Mouse (Mus musculus) hindbrain, embryonic 12.5 days (tissue): ENCODE data around the gene Vav2. TPM values are rescaled to one million over a fixed set of nuclear protein-coding genes. Genes with fewer than 3 reads are reported as not detected.
A peak's percentile ranks its signal among the peaks of the same experiment; 100 is the strongest.

Experiments
- ATAC-seq: fragments of 200-750 bp; cut with Nextera tagmentation; 2 replicates; pipeline ENCODE4 v1.8.0; 2017; ENCODE audit warnings: moderate TSS enrichment; ENCODE audit not compliant: low FRiP score
- H3K27ac ChIP-seq: fragments of 300-500 bp; sonication (generic); 2 replicates; pipeline ENCODE4 v1.5.1; 2016; ENCODE audit warnings: mild to moderate bottlenecking
- H3K27me3 ChIP-seq: fragments of 300-500 bp; sonication (generic); 2 replicates; pipeline ENCODE4 v1.6.1; 2016; ENCODE audit warnings: mild to moderate bottlenecking
- H3K36me3 ChIP-seq: fragments of 300-500 bp; sonication (generic); 2 replicates; pipeline ENCODE4 v1.6.1; 2016; ENCODE audit warnings: mild to moderate bottlenecking
- H3K4me1 ChIP-seq: fragments of 300-500 bp; sonication (generic); 2 replicates; pipeline ENCODE4 v1.6.1; 2016
- H3K4me2 ChIP-seq: fragments of 300-500 bp; sonication (generic); replicated peaks from 2 replicates; pipeline ENCODE4 v1.6.1; 2016; ENCODE audit warnings: mild to moderate bottlenecking
- H3K4me3 ChIP-seq: fragments of 300-500 bp; sonication (generic); 2 replicates; pipeline ENCODE4 v1.5.1; 2016; ENCODE audit warnings: mild to moderate bottlenecking
- H3K9ac ChIP-seq: fragments of 300-500 bp; sonication (generic); 2 replicates; pipeline ENCODE4 v1.6.1; 2016; ENCODE audit warnings: mild to moderate bottlenecking, moderate library complexity
- H3K9me3 ChIP-seq: fragments of 300-500 bp; sonication (generic); replicated peaks from 2 replicates; pipeline ENCODE4 v1.6.1; 2016; ENCODE audit warnings: mild to moderate bottlenecking
- WGBS: fragments of 180-500 bp; shearing (Covaris S2); methylation state at CpG from one replicate; pipeline ENCODE4 v1.1.7; 2016; 5-methylcytosine and 5-hydroxymethylcytosine counted together
- polyA plus RNA-seq: library from polyadenylated mRNA; unstranded; fragments of >200 nt; fragmentation: Nextera tagmentation; extraction: Ambion mirVana; gene quantifications from 2 replicates; pipeline ENCODE4 v1.2.1, GENCODE M21; 2016

Gene Vav2
- polyA plus RNA-seq, 1 experiment from 2014 or later: 23.0 TPM

- no peak for ATAC-seq
- Histone ChIP-seq H3K4me2 (no peak overlapping the region), H3K4me3 (no peak overlapping the region), H3K9ac (no peak overlapping the region), H3K36me3 (0 out of 2 replicates have a peak, but pooled peaks cover 6% of the 10 kb centered on the region), H3K27ac (no peak overlapping the region), H3K4me1 (peaks cover 43% of the 10 kb centered on the region), H3K27me3 (no peaks in the 10 kb centered on the region), H3K9me3 (no peaks in the 10 kb centered on the region)
- WGBS: 93% methylated on average over 2 of the region's 2 CpGs
Measured at GRCm38 (mm10) chr2:27400083-27400482, 26.8 kb downstream of the Vav2 start.

DNA sequence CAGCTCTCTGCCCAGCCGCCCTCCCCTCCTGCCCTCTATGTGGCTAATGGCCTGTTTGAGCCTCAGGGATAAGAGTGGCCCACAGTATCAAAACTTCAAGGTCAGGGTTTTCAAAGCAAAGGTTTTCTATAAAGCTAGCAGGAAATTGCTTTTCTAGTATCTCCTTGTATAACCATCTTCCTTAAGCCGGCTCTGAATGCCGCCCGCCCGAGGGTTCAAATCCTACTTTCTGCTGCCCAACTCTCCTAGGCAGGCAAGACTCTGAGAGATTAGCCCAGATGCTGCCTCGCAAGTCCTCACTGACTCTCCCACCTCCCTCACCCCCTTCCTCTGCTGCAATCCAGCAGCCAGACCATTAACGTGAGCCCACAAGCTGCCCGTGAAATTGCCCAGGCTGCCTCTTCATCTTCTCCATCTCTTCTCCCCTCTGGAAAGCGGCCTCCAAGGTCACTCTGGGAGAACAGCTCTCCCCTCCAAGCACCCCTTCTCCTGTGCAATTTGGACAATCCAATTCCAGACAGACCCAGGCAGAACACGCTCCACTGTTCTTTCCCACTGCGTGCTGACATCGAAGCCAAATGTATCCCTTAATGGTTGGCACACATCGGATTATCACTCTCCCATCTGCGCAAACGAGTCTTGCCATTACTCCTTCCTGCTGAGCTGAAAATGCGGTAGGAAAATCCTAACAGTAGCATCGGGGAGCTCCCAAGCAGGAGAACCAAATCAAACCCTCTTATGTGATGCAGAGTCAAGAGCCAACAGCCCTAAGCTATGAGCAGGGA lies 30.0 kb downstream of the Vav2 start:
- WGBS: 66% methylated on average over 17 of the region's 17 CpGs
- 0 out of 2 replicates have a peak, but pooled peaks cover 6% of the 10 kb centered on the region for H3K36me3 ChIP-seq
- no peak overlapping the region for H3K4me3 ChIP-seq
- H3K4me2 ChIP-seq: no peak overlapping the region
- no peak overlapping the region; the same call in 1 of the 2 replicates for H3K9ac ChIP-seq
- H3K27ac ChIP-seq: peak overlapping the region; percentile 52; the same call in 1 of the 2 replicates
- no peak for ATAC-seq
- no peaks in the 10 kb centered on the region for H3K9me3 ChIP-seq
- no peaks in the 10 kb centered on the region for H3K27me3 ChIP-seq
- H3K4me1 ChIP-seq: peaks cover 56% of the 10 kb centered on the region

DNA sequence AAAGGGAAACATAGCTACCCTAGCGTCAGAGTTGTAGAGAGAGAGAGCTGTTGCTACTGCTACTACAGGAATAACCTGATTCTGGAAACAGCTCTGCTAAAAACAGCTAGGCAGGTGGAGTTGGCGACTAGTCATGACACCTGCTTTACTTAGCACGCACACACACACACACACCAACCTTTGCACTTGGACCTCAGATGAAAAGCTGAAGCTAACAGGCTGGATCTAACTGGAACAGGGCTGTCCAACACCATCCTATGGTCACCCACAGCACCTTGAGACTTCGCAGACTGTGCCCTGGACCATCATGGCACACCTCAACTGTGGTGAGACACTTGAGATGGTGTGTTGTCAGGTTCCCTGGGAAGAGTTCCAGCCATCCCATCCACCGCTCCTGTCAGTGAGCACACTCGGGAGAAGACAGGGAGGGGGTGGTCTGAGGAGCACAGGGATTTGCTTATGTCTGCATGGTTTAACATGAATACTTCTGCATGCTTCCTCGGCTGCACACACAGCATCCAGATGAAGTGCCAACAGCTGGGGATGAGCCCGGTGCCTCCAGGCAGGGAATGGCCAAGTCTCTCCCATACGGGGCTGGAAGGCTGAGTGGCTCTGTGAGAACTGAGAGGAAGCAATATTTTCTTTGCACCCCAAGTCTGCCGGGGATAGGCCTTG lies 32.5 kb downstream of the Vav2 start:
- Histone ChIP-seq H3K27ac (no peak overlapping the region), H3K9ac (no peak overlapping the region), H3K4me3 (no peak overlapping the region), H3K9me3 (no peaks in the 10 kb centered on the region), H3K36me3 (0 out of 2 replicates have a peak, but pooled peaks cover 3% of the 10 kb centered on the region), H3K4me2 (no peak overlapping the region), H3K4me1 (peaks cover 81% of the 10 kb centered on the region), H3K27me3 (no peaks in the 10 kb centered on the region)
- ATAC-seq: no peak
- 60% methylated on average over 10 of the region's 10 CpGs for WGBS

DNA sequence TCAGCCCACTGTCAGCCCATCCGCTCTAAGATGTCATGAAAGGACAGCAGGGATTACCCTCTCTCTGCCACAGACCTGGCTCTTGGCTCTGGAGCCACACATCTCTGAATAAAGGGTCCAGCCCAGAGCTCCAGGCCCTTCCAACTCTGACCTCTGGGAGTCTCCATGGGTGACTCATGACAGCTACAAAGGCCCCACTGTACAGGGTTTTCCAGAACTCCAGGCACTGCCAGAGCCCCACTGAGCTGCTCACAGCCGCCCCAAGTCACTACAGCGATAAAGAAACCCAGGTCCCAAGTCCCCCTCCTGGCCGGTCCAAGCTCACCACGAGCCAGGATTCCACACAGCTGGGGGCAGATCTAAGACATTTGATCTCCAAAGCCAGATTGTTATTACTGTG lies 34.6 kb downstream of the Vav2 start:
- 20% methylated on average over 5 of the region's 5 CpGs for WGBS
- Histone ChIP-seq H3K4me2 (no peak overlapping the region), H3K27me3 (no peaks in the 10 kb centered on the region), H3K9ac (no peak overlapping the region), H3K4me3 (no peak overlapping the region), H3K4me1 (peaks cover 83% of the 10 kb centered on the region), H3K36me3 (no peaks in the 10 kb centered on the region), H3K27ac (no peak overlapping the region), H3K9me3 (0 out of 2 replicates have a peak, but pooled peaks cover 4% of the 10 kb centered on the region)
- no peak for ATAC-seq

GRCm38 (mm10) chr2:27390775-27391174 lies 36.1 kb downstream of the Vav2 start:
- no peak overlapping the region for H3K9ac ChIP-seq
- peaks cover 10% of the 10 kb centered on the region; the same call in 1 of the 2 replicates for H3K36me3 ChIP-seq
- 47% methylated on average over 4 of the region's 4 CpGs for WGBS
- ATAC-seq: no peak
- H3K4me1 ChIP-seq: peaks cover 68% of the 10 kb centered on the region
- H3K27ac ChIP-seq: no peak overlapping the region
- no peak overlapping the region for H3K4me2 ChIP-seq
- H3K4me3 ChIP-seq: no peak overlapping the region
- 0 out of 2 replicates have a peak, but pooled peaks cover 6% of the 10 kb centered on the region for H3K9me3 ChIP-seq
- no peaks in the 10 kb centered on the region for H3K27me3 ChIP-seq

- H3K9me3 ChIP-seq: 0 out of 2 replicates have a peak, but pooled peaks cover 6% of the 10 kb centered on the region
- peaks cover 63% of the 10 kb centered on the region for H3K4me1 ChIP-seq
- no peaks in the 10 kb centered on the region for H3K27me3 ChIP-seq
- H3K27ac ChIP-seq: 0 out of 2 replicates have a peak overlapping the region, but pooled peaks have one; percentile 24
- H3K9ac ChIP-seq: no peak overlapping the region
- peaks cover 15% of the 10 kb centered on the region; the same call in 1 of the 2 replicates for H3K36me3 ChIP-seq
- 73% methylated on average over 8 of the region's 8 CpGs for WGBS
- H3K4me2 ChIP-seq: no peak overlapping the region
- ATAC-seq: no peak
- no peak overlapping the region for H3K4me3 ChIP-seq
Measured at GRCm38 (mm10) chr2:27390325-27390724, 36.5 kb downstream of the Vav2 start.

DNA sequence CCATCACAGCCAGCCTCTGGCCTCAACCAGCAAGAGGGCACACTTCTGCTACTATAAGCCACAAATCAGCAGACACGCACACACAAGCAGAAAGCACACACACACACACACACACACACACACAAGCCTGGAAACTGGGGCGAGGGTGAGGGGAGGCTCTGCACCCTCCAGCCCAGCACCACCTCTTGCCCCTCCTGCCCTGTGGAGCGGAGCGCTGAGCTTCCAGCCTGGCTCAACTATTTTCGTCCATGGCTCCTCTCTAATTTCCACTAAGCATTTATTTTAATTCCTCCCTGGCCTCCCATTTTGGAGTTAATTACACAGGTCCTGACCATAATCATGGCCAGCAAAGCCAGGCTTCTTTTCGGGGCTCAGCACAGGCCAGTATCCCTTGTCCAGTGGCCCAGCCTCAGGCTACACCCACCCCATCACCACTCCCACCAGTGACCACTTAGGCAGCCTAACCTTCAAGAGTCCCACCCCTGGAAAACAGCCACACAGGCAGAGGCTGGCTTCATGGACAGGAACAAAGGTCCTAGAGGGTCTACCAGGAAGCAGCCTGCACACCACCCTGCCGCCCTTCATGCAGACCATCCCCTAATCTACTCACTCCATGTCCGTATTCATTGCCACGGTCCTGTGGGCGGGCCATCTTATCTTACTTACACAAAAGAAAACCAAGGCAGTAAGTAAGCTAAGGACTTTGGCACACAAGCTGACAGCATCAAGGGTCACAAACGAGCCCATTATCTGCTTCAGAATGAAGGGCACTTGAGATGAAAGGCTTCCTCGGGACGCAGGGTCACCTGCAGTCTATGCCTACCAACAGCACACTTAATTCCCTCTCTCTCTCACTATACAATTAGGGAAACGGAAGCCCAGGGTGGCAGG lies 37.3 kb downstream of the Vav2 start:
- 60% methylated on average over 14 of the region's 14 CpGs for WGBS
- H3K27me3 ChIP-seq: no peaks in the 10 kb centered on the region
- 0 out of 2 replicates have a peak, but pooled peaks cover 6% of the 10 kb centered on the region for H3K9me3 ChIP-seq
- no peak overlapping the region for H3K4me2 ChIP-seq
- no peak for ATAC-seq
- no peak overlapping the region for H3K9ac ChIP-seq
- H3K4me3 ChIP-seq: no peak overlapping the region
- H3K4me1 ChIP-seq: peaks cover 55% of the 10 kb centered on the region
- peaks cover 23% of the 10 kb centered on the region; the same call in 1 of the 2 replicates for H3K36me3 ChIP-seq
- no peak overlapping the region; the same call in 1 of the 2 replicates for H3K27ac ChIP-seq

DNA sequence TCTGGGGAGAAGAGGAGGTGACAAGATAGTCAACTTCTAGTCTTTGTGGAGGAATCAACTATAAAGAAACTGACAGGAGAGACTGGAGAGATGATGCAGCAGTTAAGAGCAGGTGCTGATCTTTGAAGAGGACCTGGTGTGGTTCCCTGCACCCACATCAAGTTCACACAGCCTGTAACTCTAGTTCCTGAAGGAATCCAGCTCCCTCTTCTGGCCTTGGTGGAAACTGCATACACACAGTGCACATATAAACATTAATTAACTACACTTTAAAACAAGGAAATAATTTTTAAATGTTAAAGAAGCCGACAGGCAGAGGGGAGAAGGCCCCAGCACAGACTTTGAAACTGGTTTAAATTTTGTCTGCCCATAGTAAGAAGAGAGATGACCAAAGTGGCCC lies 39.6 kb downstream of the Vav2 start:
- no peak overlapping the region for H3K4me3 ChIP-seq

DNA sequence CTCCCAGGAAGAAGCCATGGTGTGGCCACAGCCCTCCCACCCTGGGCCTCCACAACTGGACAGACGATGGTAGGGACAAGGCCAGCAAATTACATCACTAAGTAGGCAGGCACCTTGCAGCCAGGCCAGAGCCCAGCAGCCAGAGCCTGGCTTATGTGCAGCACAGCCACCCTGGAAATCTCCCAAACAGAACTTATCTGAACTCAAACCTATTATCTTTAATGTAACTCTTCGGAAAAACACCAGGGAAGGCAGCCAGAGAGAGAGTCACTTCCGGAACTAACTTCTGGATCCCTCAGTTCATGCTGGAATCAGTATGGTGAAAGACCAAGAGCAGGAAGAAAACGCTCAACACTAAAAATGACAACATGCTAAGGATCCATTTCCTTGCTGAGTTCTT lies 45.1 kb downstream of the Vav2 start:
- no peak overlapping the region for H3K27ac ChIP-seq
- H3K9me3 ChIP-seq: no peaks in the 10 kb centered on the region
- H3K27me3 ChIP-seq: no peaks in the 10 kb centered on the region
- ATAC-seq: no peak
- 86% methylated on average over 4 of the region's 4 CpGs for WGBS
- peaks cover 45% of the 10 kb centered on the region for H3K4me1 ChIP-seq
- no peak overlapping the region for H3K9ac ChIP-seq
- H3K36me3 ChIP-seq: peaks cover 21% of the 10 kb centered on the region; the same call in 1 of the 2 replicates
- no peak overlapping the region for H3K4me3 ChIP-seq
- H3K4me2 ChIP-seq: no peak overlapping the region

More for the DNA sequence above, 39.6 kb downstream of the Vav2 start:
- ATAC-seq: no peak
- no peak overlapping the region for H3K4me2 ChIP-seq
- H3K27me3 ChIP-seq: no peaks in the 10 kb centered on the region
- no peak overlapping the region for H3K9ac ChIP-seq
- peaks cover 23% of the 10 kb centered on the region; the same call in 1 of the 2 replicates for H3K36me3 ChIP-seq
- H3K27ac ChIP-seq: no peak overlapping the region
- peaks cover 35% of the 10 kb centered on the region for H3K4me1 ChIP-seq
- WGBS: 82% methylated on average over 1 of the region's 1 CpGs
- 0 out of 2 replicates have a peak, but pooled peaks cover 6% of the 10 kb centered on the region for H3K9me3 ChIP-seq

- no peak overlapping the region for H3K4me3 ChIP-seq
- H3K4me2 ChIP-seq: no peak overlapping the region
- no peak for ATAC-seq
- H3K27ac ChIP-seq: no peak overlapping the region
- H3K9me3 ChIP-seq: no peaks in the 10 kb centered on the region
- peaks cover 49% of the 10 kb centered on the region for H3K4me1 ChIP-seq
- no peak overlapping the region for H3K9ac ChIP-seq
- 82% methylated on average over 3 of the region's 3 CpGs for WGBS
- H3K27me3 ChIP-seq: no peaks in the 10 kb centered on the region
- peaks cover 17% of the 10 kb centered on the region; the same call in 1 of the 2 replicates for H3K36me3 ChIP-seq
Measured at GRCm38 (mm10) chr2:27381254-27381653, 45.6 kb downstream of the Vav2 start.

DNA sequence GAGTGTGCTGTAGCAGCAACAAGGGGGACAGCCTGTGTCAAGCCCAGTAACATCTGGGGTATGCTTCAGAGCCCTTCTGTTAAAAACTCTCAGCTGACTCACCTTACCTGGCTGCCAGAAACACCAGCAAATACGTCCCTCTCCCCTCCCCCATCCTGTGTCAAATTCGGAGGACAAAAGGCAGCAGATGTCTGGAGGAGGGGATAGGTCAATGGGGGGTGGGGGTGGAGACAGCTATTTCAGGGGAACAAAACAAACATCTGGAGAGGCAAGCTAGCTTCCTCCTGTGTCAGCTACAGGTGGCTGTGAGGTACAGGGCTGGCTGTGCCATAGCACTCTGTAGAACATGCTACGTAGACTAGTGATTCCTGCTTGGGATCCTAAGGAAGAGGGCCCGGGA lies 49.0 kb downstream of the Vav2 start:
- WGBS: 18% methylated on average over 4 of the region's 4 CpGs
- Histone ChIP-seq H3K9ac (no peak overlapping the region), H3K4me1 (peaks cover 72% of the 10 kb centered on the region)

More for the DNA sequence above, 49.0 kb downstream of the Vav2 start:
- Histone ChIP-seq H3K27ac (0 out of 2 replicates have a peak overlapping the region, but pooled peaks have one; percentile 17), H3K36me3 (no peaks in the 10 kb centered on the region), H3K27me3 (no peaks in the 10 kb centered on the region), H3K4me2 (no peak overlapping the region), H3K4me3 (no peak overlapping the region), H3K9me3 (no peaks in the 10 kb centered on the region)
- no peak for ATAC-seq
